Mouse (Mus musculus) hindlimb bud, embryonic 11.5 days (tissue): ENCODE results near the gene Tbck.

Experiments used
- DNase-seq: peaks from one replicate; pipeline ENCODE4 v3.0.0-alpha.2; 2012; ENCODE audit warnings: low read depth, low spot score; ENCODE audit errors: extremely low spot score

The Tbck gene

DNA sequence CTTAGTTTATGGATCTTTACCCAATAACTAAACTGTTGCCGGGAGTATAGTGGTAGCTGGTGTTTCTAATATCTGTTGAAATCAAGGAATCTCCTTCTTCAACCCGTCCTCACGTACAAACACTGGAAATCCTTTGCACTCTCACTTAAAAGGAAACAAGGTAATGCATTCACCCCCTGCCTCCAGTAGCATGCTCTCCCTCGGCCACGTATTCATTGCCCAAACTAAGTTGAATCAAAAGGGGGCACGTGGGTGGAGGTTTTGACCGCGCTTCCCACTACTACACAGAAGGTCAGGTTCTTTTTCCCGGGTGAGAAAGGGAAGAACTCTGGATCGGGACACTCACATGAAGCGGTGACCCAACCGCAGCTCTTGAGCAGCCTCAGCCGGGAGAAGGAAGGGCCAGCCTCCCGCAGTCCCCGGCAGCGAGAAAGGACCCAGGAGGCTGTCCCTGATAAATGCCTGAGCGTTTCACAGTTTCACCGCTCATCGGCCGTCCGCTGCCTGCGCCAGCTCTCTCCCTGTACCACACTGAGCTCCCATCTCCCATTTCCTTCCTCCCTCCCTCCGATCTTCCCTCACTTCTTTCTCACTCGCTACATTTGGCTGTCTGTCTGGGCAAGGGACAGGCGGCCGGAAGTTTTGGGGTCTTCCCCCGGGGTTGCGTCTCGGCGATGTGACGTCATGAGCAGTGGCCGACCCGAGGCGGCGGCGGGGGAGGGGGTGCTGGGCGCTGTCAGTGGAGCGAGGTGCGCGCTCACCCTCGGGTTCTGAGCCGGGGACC lies at the start of gene Tbck:
Gene Tbck, plus strand, starts transcription at position 698 of the 784 bp plus-strand sequence.
- DNase-seq = peak; percentile 70

DNA sequence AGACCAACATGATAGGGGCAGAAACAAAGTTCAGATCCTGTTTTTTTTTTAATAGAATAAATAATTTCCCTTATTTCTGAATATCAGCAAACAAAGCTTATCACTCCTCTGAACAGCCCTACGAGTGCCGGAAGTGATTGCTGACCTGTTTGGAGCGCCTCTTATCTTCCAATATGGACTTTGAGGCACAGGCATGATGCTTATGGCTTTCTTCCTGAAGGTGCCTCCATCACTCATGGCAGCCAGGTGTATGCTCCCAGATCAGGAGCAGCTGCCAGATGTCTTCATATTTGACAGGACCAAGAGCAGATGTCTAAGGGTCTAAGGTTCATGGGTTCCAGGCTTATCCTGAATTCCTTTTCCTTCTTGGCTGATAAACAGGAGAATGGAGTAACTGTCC lies 46.9 kb upstream of the Tbck start:
- DNase-seq = no peak

DNA sequence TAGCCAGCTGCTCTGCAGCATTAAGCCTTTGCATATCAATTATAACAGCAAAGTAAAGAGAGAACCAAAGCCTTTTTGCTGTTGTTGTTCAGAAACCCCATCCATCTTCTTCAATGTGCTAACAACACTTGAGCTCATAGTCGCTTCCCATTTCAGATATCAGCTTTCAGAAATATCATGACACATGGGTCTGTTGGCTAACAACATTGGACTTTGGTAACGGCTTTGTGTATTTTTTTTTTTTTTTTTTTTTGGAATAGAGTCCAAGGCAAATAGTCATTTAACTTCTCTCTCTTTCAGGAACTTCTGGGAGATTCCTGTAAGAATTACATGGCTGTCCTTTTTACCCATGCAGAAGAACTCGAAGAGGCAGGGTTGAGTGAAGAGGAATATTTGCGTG lies 39.9 kb upstream of the Tbck start:
- no peak for DNase-seq

DNA sequence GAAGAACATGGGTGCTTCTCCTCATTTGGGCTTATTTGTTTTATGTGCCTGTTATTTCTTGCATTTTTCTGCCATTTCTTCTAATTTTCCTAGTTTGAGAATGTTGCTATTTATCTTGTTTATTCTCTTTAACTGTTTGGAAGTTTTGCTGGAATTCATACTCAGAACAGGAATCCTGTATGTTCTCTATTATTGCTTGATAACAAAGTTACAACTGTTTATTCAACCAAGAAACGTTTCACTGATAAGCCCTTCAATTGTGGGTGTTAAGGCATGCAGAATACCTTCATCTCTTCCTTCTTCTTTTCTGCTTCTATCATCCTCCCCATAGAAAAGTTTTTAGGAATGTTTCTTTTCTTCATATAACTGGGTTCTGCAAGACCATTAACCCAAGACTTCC lies 37.1 kb upstream of the Tbck start:
- DNase-seq = no peak

GRCm38 (mm10) chr3:132649368-132649767 lies 34.6 kb upstream of the Tbck start:
- DNase-seq = no peak

DNA sequence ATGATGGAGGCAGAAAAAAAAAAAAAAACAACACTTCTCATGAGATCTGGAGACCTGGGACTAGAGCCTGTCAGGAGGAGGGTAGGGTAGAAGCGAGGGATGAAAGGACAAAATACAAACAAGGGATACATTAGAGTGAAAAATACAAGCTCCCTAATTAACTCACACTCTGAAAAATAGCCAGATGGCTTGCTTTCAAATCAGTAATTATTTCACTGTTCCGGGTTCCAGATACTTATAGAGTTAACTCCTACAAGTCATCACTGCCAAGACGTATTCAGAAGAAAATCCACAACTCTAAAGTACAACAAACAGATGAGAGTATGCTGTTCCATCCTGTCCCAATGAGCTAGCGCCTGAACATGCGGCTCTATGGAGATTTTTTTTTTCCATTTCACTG lies 33.8 kb upstream of the Tbck start:
- DNase-seq = no peak

- no peak for DNase-seq
Observed at GRCm38 (mm10) chr3:132651776-132652175, 32.2 kb upstream of the Tbck start.

GRCm38 (mm10) chr3:132653959-132654358 lies 30.0 kb upstream of the Tbck start:
- no peak for DNase-seq

DNA sequence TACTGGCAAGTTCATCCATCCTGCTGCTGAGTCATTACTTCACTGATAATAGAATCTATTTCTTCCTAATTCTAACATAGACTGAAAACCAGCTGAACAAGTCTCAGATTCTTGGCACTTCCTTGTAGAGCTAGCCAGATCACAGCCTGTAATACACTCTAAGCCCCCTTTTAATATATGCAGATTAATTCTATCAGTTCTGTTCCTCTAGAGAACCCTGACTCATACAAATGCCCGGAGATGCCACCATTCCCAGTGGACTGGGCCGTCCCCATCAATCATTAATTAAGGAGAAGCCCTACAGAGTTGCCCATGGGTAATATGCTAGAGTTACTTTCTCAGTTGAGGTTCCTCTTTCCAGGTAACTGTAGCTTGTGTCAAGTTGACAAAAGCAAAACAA lies 28.0 kb upstream of the Tbck start:
- no peak for DNase-seq

GRCm38 (mm10) chr3:132677494-132677893 lies 6.5 kb upstream of the Tbck start:
- DNase-seq = no peak

GRCm38 (mm10) chr3:132684231-132684928 lies 436 bp downstream of the Tbck start, which contains the start of gene Aimp1:
Aimp1 (minus strand) TSS chr3:132684370.
- DNase-seq = no peak

DNA sequence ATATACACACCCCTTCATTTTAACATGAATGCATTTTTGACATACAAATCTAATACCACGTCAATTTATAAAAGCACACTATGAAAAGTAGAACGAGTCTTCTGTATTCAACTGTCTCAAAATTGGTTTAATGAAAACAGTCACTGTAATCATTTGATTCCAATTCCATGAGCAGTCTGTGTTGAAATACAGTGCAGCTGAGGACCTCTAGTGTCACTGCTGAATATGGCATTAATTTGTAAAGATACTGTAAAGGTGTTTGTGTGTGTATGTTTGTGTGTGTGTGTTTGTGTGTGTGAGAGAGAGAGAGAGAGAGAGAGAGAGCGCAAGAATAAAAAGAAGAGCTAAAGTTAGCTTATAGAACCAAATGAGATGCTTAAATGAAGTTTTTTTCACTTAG lies 17.4 kb downstream of the Tbck start:
- DNase-seq = no peak

DNA sequence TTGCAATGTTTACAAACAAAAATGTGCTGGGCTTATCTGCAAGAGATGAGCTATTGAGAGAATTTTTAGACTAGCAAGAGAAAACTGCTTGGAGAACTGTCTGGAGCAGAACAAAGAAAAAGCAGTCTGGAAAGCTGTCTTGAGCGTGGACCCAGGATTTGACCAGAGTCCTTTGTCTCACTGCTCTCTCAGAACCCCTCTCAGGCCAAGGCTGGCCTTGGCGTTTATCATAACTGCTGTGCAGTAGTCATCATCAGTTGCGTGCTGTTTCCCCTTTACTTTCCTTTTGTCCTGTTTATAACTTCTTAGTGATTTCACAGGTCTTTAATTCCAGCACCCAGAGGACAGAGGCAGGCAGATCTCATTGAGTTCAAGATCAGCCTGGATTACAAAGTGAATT lies 20.3 kb downstream of the Tbck start:
- DNase-seq = no peak

- no peak for DNase-seq
Observed at GRCm38 (mm10) chr3:132706977-132707376, 23.0 kb downstream of the Tbck start.

DNA sequence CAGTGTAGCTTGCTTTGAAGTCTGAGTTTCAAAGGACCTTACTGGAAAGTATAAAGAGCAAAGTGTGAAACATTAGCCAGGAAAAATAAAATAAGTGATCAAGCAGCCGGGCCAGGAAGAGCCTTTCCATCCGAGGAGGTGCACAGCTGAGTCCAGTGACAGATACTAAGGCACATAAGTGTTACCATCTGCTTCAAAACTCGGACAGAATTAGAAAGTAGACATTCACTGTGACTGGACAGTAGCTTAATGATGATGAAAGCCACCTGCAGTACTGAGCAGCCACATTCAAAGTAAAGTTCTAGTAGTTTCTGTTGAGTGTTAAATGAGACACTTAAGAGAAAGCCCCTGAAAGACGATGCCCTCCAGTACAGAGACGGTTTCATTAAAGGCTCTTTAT lies 30.0 kb downstream of the Tbck start:
- DNase-seq = no peak

- no peak for DNase-seq
Observed at GRCm38 (mm10) chr3:132717316-132717715, 33.4 kb downstream of the Tbck start.

DNA sequence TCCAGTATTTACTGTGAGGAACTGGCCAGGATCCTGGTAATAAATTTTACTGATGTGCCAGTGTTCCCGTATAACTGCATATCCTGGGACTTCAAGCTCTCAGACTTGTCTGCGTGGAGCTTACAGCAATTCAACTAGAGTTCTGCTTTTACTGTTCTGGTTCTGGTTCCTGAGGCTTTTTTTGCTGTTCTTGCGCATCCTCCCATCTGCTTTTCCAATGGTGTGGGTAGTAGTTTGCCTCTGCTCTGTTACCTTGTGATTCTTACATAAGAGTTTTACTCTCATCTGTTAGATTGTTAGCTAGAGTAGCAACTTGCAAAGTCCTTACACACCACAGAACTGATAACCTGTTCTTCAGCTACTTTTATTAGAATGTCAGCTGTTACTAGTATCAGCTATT lies 40.4 kb downstream of the Tbck start:
- DNase-seq = no peak

GRCm38 (mm10) chr3:132744287-132745146 lies 60.6 kb downstream of the Tbck start:
- no peak for DNase-seq

DNA sequence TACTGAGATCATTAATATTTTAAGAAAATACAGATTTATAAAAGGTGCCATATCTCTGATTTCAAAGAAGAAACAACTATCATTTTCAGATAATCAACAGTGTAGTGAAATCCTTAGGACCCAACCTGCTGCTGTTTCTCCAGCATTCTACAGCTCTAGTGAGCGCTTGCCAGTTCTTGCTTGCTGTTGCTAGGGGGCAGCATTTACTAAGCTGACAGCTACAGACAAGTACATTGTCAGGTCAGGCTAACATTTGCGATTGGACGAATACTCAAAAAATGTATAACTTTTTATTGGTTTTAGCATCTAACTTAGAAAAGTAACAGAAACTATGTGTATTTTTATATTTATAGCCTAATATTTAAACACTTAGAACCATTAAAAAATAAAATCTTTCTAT lies 63.1 kb downstream of the Tbck start:
- peak; percentile 47 for DNase-seq

DNA sequence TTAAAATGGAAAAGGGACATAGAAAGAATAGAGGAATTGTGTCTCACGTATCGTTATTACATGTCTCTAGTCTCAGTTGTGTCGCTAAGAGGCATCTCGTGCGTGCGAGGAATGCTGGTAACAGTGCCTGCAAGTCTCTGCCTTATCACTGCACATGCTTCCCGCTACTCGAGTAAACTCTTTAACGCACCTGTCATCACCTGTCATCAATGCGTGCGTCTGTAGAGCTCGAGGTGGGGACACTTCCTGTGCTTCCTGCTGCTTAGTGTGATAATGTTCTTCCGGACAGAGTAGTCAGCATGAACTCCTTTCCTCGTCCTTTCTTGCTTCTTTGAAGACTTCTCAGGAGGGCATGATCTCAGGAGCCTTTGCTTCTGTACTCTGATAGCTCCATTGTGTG lies 63.8 kb downstream of the Tbck start:
- DNase-seq = no peak

DNA sequence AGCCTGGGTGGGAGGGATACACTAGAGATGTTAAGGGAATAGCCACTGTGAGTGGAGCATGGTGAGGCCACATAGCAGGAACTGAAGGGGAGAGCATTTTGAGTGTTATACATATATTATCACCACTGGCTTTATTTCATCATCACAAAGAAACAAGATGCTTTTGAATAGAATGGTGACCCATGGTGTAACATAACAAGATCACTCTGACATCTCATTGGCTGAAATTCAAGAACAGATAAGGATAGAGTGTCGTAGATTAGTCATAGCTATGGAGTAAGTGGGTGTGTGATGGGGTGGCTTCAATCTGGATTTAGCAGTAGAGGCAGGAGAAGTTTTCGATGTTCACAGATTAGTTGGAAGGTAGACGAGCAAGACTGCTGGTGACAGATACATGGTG lies 64.8 kb downstream of the Tbck start:
- DNase-seq = no peak

GRCm38 (mm10) chr3:132752772-132753171 lies 68.8 kb downstream of the Tbck start:
- DNase-seq = no peak
